Mouse (Mus musculus) 3T3-L1 (cell line): ENCODE results near the gene Misp.

Experiments used
- DNase-seq: peaks from one replicate; pipeline ENCODE4 v3.0.0-alpha.2; 2015; ENCODE audit warnings: low read depth, low spot score

The Misp gene

DNA sequence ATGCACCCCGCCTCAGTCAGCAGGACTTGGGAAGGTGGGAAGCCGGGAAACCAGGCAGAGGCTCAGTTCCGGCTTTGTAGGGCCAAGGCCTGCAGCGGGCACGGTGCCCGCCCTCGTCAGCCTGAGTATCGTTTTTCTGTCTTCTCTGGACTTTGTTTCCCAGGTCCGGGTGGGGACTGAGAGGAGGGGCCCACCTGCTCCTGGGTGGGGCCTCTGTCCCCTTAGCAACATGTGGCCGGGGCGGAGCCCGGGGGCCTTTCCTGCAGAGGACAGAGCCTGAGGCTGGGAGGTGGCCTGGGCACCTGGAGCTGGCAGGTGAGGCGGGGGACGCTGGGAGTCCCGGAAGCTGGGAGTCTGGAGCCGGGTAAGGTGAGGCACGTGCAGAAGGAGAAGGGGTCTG, 1.6 kb downstream of the Misp start:
- DNase-seq = no peak

DNA sequence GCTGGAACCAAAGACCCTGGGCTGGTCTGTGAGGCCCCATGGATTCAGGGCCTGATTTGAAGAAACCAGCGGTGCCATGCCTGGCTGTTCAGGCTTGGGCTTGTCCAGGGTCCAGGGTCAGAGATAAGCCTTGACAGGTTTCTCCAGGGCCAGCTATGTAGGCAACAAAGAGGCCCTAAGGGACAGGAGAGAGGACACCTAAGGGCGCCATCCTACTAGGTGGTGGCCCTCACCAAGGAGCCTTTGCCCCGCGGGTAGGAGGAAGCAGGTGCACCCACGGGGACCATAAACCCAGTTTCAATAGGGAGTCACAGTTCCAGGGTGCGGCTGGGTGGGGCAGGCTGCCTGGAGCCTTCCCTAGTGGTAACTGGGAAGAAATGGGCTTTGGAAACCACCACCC, 2.2 kb downstream of the Misp start:
- DNase-seq = no peak

DNA sequence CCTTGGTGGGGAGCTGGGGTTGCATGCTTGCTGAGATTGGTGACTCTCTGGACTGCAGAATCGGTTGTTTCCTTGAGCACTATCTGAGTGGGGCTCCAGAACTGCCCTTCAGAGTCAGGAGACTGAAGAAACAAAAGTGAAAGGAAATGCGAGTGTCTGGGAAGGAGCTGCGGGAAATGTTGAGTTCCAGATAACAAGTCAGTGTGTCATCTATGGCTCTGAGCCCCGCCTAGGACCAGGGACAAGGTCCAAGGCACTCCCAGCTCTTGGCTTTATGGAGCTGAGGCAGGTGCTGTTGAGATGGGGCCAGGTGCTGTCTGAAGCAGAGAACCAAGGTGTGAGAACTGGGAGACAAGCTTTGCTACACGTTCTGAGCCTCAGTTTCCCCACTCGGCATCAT, 3.6 kb downstream of the Misp start:
- peak; percentile 82 for DNase-seq

DNA sequence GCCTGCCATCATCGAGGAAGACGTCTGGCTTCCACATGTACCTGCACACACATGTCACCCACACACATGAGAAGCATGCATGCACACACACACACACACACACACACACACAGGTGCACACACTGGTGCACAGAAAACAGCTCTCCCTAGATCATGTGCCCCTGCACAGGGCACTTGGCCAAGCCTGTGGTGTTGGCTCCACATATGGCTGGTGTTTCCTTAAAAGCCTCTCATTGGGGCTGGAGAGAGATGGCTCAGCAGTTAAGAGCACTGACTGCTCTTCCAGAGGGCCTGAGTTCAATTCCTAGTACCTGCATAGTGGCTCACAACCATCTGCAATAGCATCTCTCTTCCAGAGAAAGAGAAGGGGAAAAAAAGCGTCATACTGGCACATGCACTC, 10.8 kb downstream of the Misp start:
- peak; percentile 39 for DNase-seq

DNA sequence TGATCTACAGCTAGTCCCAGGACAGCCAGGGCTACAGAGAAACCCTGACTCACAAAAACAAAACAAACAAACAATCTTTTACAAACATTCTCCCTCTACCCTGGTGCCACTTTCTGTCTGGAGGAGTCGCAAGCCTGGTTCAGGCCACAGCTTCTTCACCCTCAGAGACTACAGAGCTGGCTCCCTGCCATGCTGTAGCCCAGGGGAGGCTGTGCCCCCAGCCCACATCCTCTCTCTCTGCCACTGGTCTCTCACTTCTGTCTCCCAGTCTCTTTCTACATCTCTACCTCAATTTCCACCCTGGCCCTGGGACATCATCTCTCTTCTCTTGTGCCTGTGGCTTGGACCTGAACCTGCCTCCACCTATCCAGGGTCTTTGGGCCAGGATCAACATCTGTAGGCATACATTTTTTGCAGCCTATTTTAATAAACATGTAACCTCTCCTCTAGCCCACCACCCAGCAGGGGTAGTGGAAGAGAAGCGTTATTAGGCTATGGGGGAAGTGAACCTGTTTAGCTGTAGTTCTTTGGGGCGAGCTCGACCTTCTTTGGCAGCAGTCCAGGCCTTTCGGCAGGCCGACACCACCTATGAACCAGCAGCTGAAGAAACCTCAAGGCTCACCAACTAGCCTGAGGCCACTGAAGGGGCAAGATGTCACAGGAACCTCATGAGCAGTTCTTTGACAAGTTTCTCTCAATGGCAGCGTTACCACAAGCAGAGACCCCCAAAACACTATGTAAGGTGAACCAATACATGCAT, 11.4 kb downstream of the Misp start:
- DNase-seq = no peak

DNA sequence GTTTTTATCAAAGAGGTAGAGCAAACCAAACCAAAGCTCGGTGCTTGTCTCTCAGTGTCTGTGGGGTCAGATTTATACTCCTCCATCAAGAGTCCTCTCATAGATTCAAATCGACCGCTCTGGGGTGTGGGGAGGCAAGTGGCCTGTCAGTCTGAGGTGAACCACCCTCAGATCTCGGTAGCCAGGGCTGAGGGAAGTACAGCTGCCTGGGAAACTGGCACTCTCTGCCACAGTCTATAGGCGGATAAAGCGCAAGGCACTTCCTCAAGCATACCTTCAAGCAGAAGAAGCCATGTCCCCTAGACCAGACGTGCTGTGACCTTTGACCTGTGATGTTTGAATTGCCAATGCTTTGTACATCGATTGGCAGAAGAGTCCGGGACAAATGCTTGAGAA, 12.0 kb downstream of the Misp start:
- no peak for DNase-seq

DNA sequence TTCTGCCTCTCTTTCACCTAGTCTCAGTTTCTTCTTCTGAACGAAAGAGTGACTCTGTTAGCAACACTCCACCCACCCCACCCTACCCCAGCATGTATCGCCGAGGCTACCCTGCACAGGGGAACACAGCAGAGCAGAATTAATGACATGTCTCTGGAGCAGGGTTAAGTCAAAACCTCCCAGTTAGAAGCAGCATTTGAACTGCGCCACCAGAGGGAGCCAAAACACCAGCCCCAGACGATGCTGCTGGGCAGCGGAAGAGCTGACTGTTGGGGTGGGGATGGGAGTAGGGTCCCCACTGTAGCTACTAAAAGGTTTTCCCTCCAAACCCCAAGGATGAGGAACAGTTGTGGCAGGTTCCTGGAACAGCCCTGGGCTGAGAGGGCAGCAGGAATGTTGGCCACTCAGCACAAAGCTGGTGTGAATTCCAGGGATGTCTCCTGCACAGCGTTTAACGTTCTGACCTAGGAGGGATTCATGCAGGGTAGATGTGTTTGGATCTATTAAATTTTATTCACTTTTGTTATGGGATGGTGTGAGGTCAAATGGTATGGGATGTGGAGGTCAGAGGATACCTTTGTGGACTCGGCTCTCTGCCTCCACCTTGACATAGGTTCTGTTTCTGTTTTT, 14.1 kb downstream of the Misp start:
- DNase-seq = peak; percentile 82

DNA sequence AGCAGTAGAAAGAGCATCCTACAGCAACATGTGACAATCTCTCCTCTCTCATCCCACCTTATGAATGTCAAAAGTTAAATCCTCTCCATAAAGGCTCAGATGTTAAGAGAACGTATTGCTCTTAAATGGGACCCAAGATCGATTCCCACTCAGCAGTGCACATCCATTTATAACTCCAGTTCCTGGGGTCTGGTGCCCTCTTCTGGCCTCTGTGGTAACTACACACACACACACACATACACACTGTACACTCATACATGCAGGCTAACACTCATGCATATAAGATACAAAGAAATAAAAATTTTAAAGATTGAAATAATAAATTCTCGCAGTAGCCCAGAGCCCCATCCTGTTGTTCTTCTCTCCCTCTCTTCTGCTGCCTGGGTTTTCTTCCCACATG, 16.1 kb downstream of the Misp start:
- DNase-seq = no peak

DNA sequence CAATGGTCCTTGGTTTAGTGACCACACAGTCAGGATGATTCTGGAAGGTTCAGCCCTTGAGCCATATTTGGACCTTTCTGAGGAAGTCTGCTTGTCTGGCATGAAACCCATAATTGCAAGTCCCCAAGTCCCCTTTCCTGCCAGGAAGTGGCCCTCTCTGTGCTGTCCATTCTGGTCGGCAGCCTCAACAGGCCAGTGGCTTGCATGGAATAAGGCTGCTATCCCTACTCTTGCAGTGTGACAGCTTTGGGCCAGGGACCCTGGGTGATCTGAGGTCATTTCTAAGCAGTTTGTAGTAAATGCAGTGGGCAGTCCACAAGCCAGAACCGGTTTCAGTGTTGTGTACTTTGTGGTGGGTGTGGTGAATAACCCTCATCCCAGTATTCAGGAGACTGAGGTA, 17.4 kb downstream of the Misp start:
- no peak for DNase-seq

DNA sequence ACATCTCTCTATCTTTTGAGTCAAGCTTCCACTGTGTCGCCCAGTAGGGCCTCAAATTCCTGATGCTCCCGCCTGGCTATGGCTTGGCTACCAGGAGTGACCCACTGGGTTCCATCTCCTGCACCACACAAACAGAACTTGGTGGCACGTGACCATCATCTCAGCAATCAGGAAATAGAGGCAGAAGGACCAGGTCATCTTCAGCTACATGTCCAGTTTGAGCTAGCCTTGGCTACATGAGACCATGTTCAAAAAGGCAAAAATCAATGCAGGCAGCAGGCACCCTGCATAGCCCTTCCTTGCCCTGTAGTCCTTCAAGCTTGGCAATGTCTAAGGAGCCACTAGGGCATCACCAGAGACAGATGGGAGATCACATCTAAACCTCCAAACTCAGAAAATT, 19.3 kb downstream of the Misp start:
- no peak for DNase-seq

DNA sequence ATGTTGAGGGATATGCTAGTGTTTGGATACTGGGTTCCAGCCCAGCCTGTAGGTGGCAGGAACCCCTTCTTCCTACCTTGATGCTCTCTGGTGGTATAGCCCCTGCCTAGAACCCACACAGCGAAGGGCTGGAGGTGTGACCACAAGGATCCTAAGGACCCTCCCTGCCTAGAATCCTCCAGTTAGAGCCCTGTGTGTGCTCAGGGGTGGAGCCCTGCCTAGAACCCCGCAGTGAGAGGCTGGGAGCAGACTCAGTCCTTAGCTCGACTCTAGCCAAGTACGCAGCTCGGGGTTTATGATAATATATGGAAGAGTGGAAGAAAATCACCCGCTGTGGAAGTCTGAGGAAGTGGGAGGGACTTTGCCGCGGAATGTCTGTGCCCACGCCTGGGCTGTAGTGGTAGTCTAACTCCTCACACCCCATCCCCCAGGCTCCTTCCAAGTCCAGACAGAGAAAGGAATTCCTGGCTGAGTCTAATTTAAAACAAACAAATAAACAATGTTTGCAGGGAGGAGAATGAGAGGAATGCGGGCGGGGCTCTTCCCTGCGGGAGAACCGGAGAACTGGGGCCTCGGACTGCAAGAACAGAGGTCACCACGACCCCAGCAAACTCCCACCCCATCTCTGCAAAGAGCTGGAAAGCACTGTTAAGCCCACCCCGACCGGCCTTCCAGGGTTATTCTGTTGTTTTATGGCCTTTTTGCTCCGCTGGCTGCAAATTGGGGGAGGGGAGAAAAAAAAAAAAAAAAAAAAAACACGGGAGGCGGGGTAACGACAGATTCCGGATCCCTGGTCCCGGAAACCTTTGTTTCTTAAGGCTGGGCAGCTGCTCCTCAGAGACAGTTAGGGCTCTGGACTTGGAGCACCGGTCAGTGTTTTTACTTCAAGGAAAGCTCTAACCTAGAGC, 20.1 kb downstream of the Misp start:
- peak; percentile 89 for DNase-seq

DNA sequence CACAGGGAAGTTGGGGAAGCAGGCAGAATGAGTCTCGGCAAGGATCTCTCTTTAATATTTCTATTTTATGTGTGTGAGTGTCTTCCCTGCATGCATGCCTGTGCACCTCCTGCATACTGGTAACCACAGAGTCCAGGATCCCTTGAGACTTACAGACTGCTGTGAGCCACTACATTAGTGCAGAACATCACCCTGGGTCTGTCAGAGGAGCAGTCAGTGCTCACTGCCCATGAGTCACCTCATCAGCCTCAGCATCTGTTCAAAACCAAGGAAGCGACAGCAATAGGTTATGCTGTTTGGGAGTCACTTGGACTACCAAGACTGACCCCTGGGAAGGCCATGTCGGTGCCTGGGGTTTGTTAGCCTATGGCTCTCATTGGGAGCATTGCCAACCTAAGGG, 21.5 kb downstream of the Misp start:
- peak; percentile 78 for DNase-seq

DNA sequence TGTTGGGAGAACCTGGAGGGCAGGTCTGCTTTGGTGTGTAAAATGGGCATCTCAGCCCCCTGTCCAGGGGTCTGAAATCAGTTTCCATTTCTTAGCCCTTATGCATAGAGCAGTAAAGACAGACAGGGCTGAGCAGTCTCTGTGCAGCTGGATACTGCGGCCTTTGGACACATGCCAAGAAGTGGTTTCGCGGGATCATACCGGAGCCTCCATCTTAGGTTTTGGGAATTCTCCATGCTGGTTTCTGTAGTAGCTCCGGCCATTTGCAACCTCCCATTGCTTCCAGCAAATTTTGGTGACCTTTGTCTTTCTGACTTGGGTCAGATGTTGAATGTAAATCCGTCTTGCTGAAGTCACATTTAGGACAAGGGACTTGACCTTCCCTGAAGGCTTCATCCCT, 22.7 kb downstream of the Misp start:
- DNase-seq = peak; percentile 36

DNA sequence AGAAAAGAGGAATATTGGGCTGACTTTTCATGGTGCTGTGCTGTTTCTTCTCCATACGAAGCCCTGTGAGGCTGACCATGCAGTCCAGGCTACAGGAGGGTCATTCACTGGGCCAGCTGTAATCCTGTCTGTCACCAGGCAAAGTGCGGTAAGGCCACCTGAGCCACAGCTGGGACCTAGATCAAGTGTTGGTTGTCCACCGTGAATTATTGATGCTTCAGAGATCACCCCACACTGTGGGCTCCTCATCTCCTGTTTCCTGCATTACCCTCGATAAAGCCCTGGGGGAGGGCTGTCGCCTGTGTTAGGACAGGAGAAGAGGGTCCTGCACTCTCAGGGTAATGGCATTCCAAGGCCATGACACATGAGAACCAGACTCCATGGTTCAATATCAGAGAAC, 25.8 kb downstream of the Misp start:
- DNase-seq = no peak

DNA sequence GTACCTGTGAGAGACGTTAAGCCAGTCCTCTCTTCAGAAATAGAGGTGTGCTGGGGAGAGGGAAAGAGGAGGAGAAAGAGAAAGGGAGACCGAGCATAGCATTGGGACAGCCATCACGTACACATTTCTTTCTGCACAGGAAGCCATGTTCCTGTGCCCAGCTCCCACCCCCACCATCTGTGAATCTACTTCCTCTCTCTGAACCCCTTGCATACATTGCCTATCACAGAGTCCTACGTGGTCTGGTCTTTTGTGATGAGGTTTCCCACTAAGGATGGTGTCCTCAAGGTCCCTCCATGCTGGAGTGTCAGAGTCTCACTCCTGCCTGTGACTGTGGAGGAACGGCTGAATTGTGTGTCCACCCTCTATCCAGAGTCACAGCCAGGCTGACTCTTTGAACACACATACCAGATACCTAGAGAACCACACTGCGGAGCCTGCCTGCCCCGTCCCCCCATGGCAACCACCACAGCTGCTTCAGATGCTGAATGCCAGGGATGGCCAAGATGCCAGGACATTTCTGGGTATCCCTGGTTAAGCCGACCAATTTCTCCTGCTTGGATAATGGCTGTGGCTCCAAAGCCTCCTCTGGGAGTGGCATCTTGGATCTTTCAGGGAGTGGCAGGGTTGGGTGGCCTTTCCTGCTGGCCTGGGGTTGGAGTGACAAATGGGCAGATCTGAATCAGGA, 29.3 kb downstream of the Misp start:
- no peak for DNase-seq

DNA sequence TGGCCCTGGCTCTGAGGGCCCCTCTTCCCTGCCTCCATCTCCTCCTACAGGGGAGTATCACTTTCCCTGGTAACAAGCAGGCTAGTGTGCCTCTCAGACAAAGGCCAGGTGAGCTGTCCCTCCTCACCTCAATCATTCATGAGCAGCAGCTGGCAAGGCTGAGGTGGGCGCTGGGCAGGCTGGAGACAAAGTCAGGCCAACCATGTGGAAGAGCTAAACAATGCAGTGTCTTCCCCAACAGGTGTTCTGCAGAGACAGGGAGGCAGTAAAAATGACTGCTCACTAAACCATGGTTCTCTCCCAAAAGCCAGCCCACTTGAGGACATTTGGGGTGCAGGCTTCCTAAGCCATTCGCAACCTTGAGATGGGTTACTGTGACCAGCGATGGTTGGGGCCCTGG, 30.9 kb downstream of the Misp start:
- no peak for DNase-seq

DNA sequence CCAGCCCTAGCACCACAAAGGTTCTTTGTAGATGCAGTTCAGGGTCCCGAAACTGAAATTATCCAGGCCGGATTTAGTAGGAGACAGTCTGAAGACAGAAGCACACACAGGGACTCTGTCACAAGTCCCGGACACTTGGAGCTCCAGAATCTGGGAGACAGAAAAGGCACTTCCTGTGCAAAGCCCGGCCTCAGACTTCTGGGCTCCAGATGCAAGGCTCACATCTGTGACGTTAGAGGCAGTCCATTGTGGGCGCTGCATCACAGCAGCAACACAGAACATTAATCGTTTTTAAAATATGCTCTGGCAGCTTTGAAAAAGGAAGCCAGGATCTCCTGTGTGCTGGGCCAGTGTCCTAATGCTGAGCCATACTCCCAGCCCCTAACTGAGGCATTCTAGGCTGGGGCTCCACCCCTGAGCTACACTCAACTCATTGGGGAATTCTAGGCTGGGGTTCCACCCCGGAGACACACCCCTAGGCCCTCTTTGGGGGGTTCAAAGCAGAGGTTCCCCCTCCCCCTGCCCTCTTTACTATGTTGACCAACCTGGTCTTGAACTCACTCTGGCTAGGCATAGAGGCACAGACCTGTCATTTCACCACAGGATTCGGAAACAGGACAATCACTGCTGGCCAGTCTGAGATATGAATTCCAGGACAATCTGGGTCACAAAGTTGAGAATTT, 31.5 kb downstream of the Misp start:
- peak; percentile 73 for DNase-seq

DNA sequence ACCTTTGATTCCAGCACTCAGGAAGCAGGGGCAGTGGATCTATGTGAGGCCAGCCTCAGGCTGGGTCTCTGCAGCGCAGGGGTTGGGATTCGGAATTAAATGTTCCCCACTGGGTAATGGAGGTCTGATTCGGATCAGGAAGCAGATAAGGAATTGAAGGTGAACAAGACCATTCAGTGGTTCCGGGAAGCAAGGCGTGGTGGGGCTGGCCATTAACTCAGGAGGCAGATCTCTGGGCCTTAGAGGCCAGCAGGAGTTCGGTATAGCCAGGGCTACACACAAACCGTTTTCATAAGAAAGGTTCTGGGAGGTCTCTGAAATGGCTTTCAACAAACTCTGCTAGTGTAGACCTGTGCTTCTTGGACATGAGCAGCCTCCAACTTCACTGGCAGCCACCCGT, 32.0 kb downstream of the Misp start:
- no peak for DNase-seq

DNA sequence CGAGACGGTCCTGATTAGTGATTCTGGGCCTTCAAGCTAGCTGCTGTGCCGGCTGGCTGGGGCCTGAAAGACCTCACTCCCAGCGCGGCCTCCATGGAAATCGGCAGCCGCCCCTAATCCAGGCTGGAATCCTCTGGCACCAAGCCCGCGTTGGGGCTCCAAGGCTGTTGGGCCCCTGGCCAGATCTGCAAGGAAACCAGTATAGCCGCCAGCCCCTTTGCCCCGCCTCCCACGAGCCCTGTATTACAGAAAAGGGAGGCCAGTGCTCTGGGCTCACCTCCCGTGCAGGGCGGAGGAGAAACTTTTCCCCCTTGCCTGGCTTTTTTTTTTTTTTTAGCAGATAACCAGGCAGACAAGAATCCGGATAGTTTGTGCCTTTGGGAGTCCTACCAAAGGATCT, 32.6 kb downstream of the Misp start:
- DNase-seq = peak; percentile 97

DNA sequence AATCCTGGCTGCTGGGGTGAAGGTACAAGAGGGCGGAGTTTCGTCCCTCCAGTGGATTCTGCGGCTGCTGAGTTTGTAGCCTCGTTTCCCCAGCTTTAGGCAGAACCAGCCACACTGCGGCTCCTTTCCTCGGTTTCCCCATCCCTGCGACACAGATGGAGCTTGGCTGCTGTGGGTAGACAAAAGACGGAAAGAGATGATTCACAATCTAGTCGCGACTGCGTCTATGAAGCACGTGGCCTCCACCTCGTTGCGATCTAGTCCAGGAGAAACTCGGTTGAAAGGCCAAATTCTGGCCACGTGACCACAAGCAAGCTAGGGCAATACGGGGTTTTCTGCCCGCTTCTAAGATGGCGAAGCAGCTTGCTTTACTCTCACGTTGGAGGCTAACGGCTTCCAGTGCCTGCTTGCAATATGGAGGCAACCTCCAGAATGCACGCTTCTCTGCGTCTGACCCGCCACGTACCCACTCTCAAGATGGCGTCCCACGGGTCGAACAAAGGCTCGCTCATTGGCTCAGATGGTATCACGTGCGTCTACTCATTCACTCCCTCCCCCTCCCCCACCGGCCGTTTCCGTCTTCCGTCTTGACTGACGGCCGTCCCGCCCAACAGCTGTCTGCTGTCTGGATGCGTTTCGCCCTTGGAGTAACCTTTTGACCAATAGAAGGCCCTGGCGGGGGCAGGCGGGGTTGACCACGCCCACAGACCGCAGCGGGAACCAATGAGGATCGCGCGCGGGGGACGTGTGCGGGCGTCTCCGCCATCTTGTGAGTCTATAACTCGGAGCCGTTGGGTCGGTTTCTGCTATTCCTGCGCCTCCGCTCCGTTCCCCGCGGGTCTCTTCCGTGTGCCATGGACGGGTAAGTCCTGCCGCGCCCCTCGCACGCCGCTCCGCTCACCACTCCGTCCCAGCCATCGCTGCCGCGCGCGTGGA, 33.3 kb downstream of the Misp start, which contains the start of gene Ptbp1:
Ptbp1 (plus strand) TSS at position 568 of the 936 bp plus-strand sequence.
- peak; percentile 100 for DNase-seq
